Mouse (Mus musculus) MEL (cell line): ENCODE measurements around the gene Cpxm2. TPM values are rescaled to one million over a fixed set of nuclear protein-coding genes. Genes with fewer than 3 reads are reported as not detected.

Source experiments
- DNase-seq: peaks from one replicate; pipeline ENCODE4 v3.0.0; 2011; ENCODE audit warnings: low read depth, low spot score
- H3K27ac ChIP-seq: 2 replicates; pipeline ENCODE4 v1.5.1; 2012; ENCODE audit warnings: low read depth, mild to moderate bottlenecking, control low read depth, low read length, moderate library complexity; ENCODE audit not compliant: control insufficient read depth
- H3K27me3 ChIP-seq, 2 experiments: fragments of 150-350 bp in 1 of 2; sonication (generic) in 1 of 2; 2 replicates each; pipeline ENCODE4 v1.6.1; 2012; ENCODE audit warnings: low read length in 2 of 2, mild to moderate bottlenecking in 2 of 2, improper control_type of control experiment in 1 of 2, moderate library complexity in 1 of 2; ENCODE audit not compliant: insufficient read depth in 2 of 2, control insufficient read depth in 1 of 2
- H3K36me3 ChIP-seq, 2 experiments: 2 replicates each; pipeline ENCODE4 v1.6.1; 2012 to 2014; ENCODE audit warnings: low read length in 2 of 2, improper control_type of control experiment in 1 of 2, inconsistent platforms in 1 of 2, mild to moderate bottlenecking in 1 of 2; ENCODE audit not compliant: insufficient read depth in 2 of 2, control insufficient read depth in 1 of 2
- H3K4me1 ChIP-seq, 2 experiments: fragments of 150-350 bp in 1 of 2; sonication (generic) in 1 of 2; 2 replicates each; pipeline ENCODE4 v1.6.1; 2012; ENCODE audit warnings: low read length in 2 of 2, improper control_type of control experiment in 1 of 2, mild to moderate bottlenecking in 1 of 2; ENCODE audit not compliant: insufficient read depth in 2 of 2, control insufficient read depth in 1 of 2
- H3K4me3 ChIP-seq, 2 experiments: fragments of 150-350 bp in 1 of 2; sonication (generic) in 1 of 2; 2 replicates each; pipeline ENCODE4 v1.5.1; 2012; ENCODE audit warnings: low read depth in 2 of 2, low read length in 2 of 2, mild to moderate bottlenecking in 2 of 2, moderate library complexity in 2 of 2, control low read depth in 1 of 2, improper control_type of control experiment in 1 of 2; ENCODE audit not compliant: control insufficient read depth in 1 of 2, insufficient read depth in 1 of 2
- H3K79me2 ChIP-seq: 2 replicates; pipeline ENCODE4 v1.6.1; 2012; ENCODE audit warnings: mild to moderate bottlenecking, low read length, moderate library complexity; ENCODE audit not compliant: control insufficient read depth, poor library complexity, insufficient read depth
- H3K9ac ChIP-seq: 2 replicates; pipeline ENCODE4 v1.6.1; 2012; ENCODE audit warnings: low read depth, mild to moderate bottlenecking, control low read depth, low read length, moderate library complexity; ENCODE audit not compliant: control insufficient read depth, poor library complexity, severe bottlenecking
- H3K9me3 ChIP-seq: fragments of 150-350 bp; sonication (generic); replicated peaks from 2 replicates; pipeline ENCODE4 v1.6.1; 2012; ENCODE audit warnings: mild to moderate bottlenecking, low read length, improper control_type of control experiment, moderate library complexity; ENCODE audit not compliant: insufficient read depth
- BHLHE40 ChIP-seq: IDR thresholded peaks from 2 replicates; pipeline ENCODE4 v1.6.1; 2012; ENCODE audit warnings: low read depth, mild to moderate bottlenecking, inconsistent platforms, low read length, improper control_type of control experiment, borderline replicate concordance
- CTCF ChIP-seq, 3 experiments: IDR thresholded peaks in 2 of 3; conservative IDR thresholded peaks in 1 of 3; 2 replicates each; pipeline ENCODE4 v1.5.1; 2011 to 2012; ENCODE audit warnings: low read length in 3 of 3, low read depth in 2 of 3, mild to moderate bottlenecking in 2 of 3, improper control_type of control experiment in 1 of 3, inconsistent platforms in 1 of 3, mixed read lengths in 1 of 3, moderate library complexity in 1 of 3; ENCODE audit not compliant: control insufficient read depth in 1 of 3, insufficient read depth in 1 of 3, poor library complexity in 1 of 3, severe bottlenecking in 1 of 3
- ELF1 ChIP-seq: IDR thresholded peaks from 2 replicates; pipeline ENCODE4 v1.6.1; 2014; ENCODE audit warnings: low read depth, mild to moderate bottlenecking, inconsistent platforms, low read length, improper control_type of control experiment, moderate library complexity
- EP300 ChIP-seq, 2 experiments: IDR thresholded peaks; 2 replicates each; pipeline ENCODE4 v1.6.1; 2011; ENCODE audit warnings: improper control_type of control experiment in 2 of 2, low read length in 2 of 2, low read depth in 1 of 2, mild to moderate bottlenecking in 1 of 2
- HCFC1 ChIP-seq: IDR thresholded peaks from 2 replicates; pipeline ENCODE4 v1.6.1; 2012; ENCODE audit warnings: low read depth, mild to moderate bottlenecking, inconsistent platforms, low read length, improper control_type of control experiment, moderate library complexity
- JUND ChIP-seq: IDR thresholded peaks from 2 replicates; pipeline ENCODE4 v1.6.1; 2011; ENCODE audit warnings: low read depth, mild to moderate bottlenecking, improper control_type of control experiment, low read length
- MAZ ChIP-seq: IDR thresholded peaks from 2 replicates; pipeline ENCODE4 v1.6.1; 2012; ENCODE audit warnings: low read depth, mild to moderate bottlenecking, inconsistent platforms, low read length, improper control_type of control experiment
- MEF2A ChIP-seq: IDR thresholded peaks from 2 replicates; pipeline ENCODE4 v1.6.1; 2014; ENCODE audit warnings: low read depth, mild to moderate bottlenecking, inconsistent platforms, low read length, improper control_type of control experiment; ENCODE audit not compliant: poor library complexity, insufficient replicate concordance, severe bottlenecking; ENCODE audit errors: extremely low read depth
- MXI1 ChIP-seq: IDR thresholded peaks from 2 replicates; pipeline ENCODE4 v1.6.1; 2011; ENCODE audit warnings: mild to moderate bottlenecking, low read depth, low read length, improper control_type of control experiment
- MYC ChIP-seq: IDR thresholded peaks from 2 replicates; pipeline ENCODE4 v1.6.1; 2011; ENCODE audit warnings: low read depth, mild to moderate bottlenecking, low read length, improper control_type of control experiment, moderate library complexity
- NELFE ChIP-seq: IDR thresholded peaks from 2 replicates; pipeline ENCODE4 v1.6.1; 2011; ENCODE audit warnings: low read depth, low read length, improper control_type of control experiment
- POLR2A ChIP-seq, 2 experiments: IDR thresholded peaks; 2 replicates each; pipeline ENCODE4 v1.6.1; 2011 to 2012; ENCODE audit warnings: low read length in 2 of 2, mild to moderate bottlenecking in 2 of 2, control low read depth in 1 of 2, improper control_type of control experiment in 1 of 2, low read depth in 1 of 2, moderate library complexity in 1 of 2; ENCODE audit not compliant: control insufficient read depth in 1 of 2, insufficient read depth in 1 of 2, poor library complexity in 1 of 2
- SIN3A ChIP-seq: IDR thresholded peaks from 2 replicates; pipeline ENCODE4 v1.6.1; 2012; ENCODE audit warnings: low read length, improper control_type of control experiment, inconsistent platforms
- SMC3 ChIP-seq: IDR thresholded peaks from 2 replicates; pipeline ENCODE4 v1.6.1; 2011; ENCODE audit warnings: low read depth, low read length, improper control_type of control experiment
- TAL1 ChIP-seq: IDR thresholded peaks from 2 replicates; pipeline ENCODE4 v1.6.1; 2012; ENCODE audit warnings: mild to moderate bottlenecking, inconsistent platforms, low read length, moderate library complexity, mixed read lengths
- TBP ChIP-seq: IDR thresholded peaks from 2 replicates; pipeline ENCODE4 v1.8.0; 2011; ENCODE audit warnings: low read depth, low read length, improper control_type of control experiment
- USF1 ChIP-seq: IDR thresholded peaks from 2 replicates; pipeline ENCODE4 v1.6.1; 2014; ENCODE audit warnings: low read depth, mild to moderate bottlenecking, inconsistent platforms, low read length, improper control_type of control experiment, moderate library complexity
- USF2 ChIP-seq, 2 experiments: IDR thresholded peaks; 2 replicates each; pipeline ENCODE4 v1.6.1; 2011 to 2012; ENCODE audit warnings: improper control_type of control experiment in 2 of 2, low read length in 2 of 2, borderline replicate concordance in 1 of 2, inconsistent platforms in 1 of 2, low read depth in 1 of 2, mild to moderate bottlenecking in 1 of 2; ENCODE audit not compliant: insufficient read depth in 1 of 2
- ZC3H11A ChIP-seq: IDR thresholded peaks from 2 replicates; pipeline ENCODE4 v1.6.1; 2012; ENCODE audit warnings: low read depth, mild to moderate bottlenecking, inconsistent platforms, low read length, improper control_type of control experiment
- ZNF384 ChIP-seq: IDR thresholded peaks from 2 replicates; pipeline ENCODE4 v1.6.1; 2012; ENCODE audit warnings: low read depth, mild to moderate bottlenecking, inconsistent platforms, low read length, improper control_type of control experiment
- polyA plus RNA-seq, 2 experiments: library from polyadenylated mRNA; stranded (reverse) in 1 of 2; unstranded in 1 of 2; fragments of >175 nt in 1 of 2; fragments of >200 nt in 1 of 2; gene quantifications; 2 replicates each; pipeline versions ENCODE4 v1.2.1 to v1.2.4; 2012; ENCODE audit warnings: low replicate concordance in 2 of 2, low read depth in 1 of 2; ENCODE audit not compliant: insufficient read length in 2 of 2, insufficient read depth in 1 of 2, missing spikeins in 1 of 2
- total RNA-seq: library from RNA; depleted of rRNA; stranded (reverse); fragments of 300-350 nt; gene quantifications from 2 replicates; pipeline ENCODE4 v1.2.3, GENCODE M21; 2012

The Cpxm2 gene
- total and polyA plus RNA-seq, 3 experiments = not detected

- Histone ChIP-seq H3K9me3 (no peaks in the 10 kb centered on the region), H3K79me2 (no peaks in the 10 kb centered on the region)
Measured at GRCm38 (mm10) chr7:132067951-132068350, 86.6 kb downstream of the Cpxm2 start.

GRCm38 (mm10) chr7:132067511-132067910 is 87.0 kb downstream of the Cpxm2 start:
- no peaks in the 10 kb centered on the region for H3K9me3 ChIP-seq
- no peak for DNase-seq
- no peak overlapping the region for H3K4me3 ChIP-seq
- H3K79me2 ChIP-seq = no peaks in the 10 kb centered on the region
- no peak overlapping the region for H3K9ac ChIP-seq
- no peaks in the 10 kb centered on the region for H3K36me3 ChIP-seq
- H3K4me1 ChIP-seq = no peaks in the 10 kb centered on the region
- no peaks in the 10 kb centered on the region for H3K27me3 ChIP-seq
- no peak overlapping the region for H3K27ac ChIP-seq
- TF ChIP-seq EP300 (IDR thresholded peaks at IDR 0.05; ENCODE audit: low read depth in 1 of 2, low read length in 2 of 2) = no peak
- no peak for TF ChIP-seq USF1
- no peak for TF ChIP-seq ELF1
- TF ChIP-seq HCFC1 = no peak
- TF ChIP-seq MEF2A = no peak
- TF ChIP-seq CTCF (IDR thresholded peaks at IDR 0.05 in 2 of 3, conservative IDR thresholded peaks at IDR 0.05 in 1 of 3; ENCODE audit: control insufficient read depth in 1 of 3, insufficient read depth in 1 of 3, low read depth in 2 of 3, low read length in 3 of 3, poor library complexity in 1 of 3, severe bottlenecking in 1 of 3) = no peak
- TF ChIP-seq SIN3A = no peak
- no peak for TF ChIP-seq MXI1
- TF ChIP-seq TBP = no peak
- no peak for TF ChIP-seq SMC3
- no peak for TF ChIP-seq MAZ
- no peak for TF ChIP-seq USF2 (IDR thresholded peaks at IDR 0.05; ENCODE audit: borderline replicate concordance in 1 of 2, insufficient read depth in 1 of 2, low read depth in 1 of 2, low read length in 2 of 2)
- TF ChIP-seq JUND = no peak
- no peak for TF ChIP-seq NELFE
- TF ChIP-seq ZNF384 = no peak
- no peak for TF ChIP-seq POLR2A (IDR thresholded peaks at IDR 0.05; ENCODE audit: control insufficient read depth in 1 of 2, insufficient read depth in 1 of 2, low read depth in 1 of 2, low read length in 2 of 2, poor library complexity in 1 of 2)
- TF ChIP-seq, all 39 proteins: peak for 0

More at GRCm38 (mm10) chr7:132067951-132068350, 86.6 kb downstream of the Cpxm2 start:
- no peaks in the 10 kb centered on the region for H3K4me1 ChIP-seq
- no peak overlapping the region for H3K4me3 ChIP-seq
- H3K27me3 ChIP-seq = no peaks in the 10 kb centered on the region
- no peak overlapping the region for H3K27ac ChIP-seq
- H3K36me3 ChIP-seq = no peaks in the 10 kb centered on the region
- no peak for DNase-seq
- TF ChIP-seq SMC3 = no peak
- TF ChIP-seq NELFE = no peak
- TF ChIP-seq MYC = no peak
- TF ChIP-seq TAL1 = no peak
- TF ChIP-seq ZC3H11A = no peak
- TF ChIP-seq CTCF (IDR thresholded peaks at IDR 0.05 in 2 of 3, conservative IDR thresholded peaks at IDR 0.05 in 1 of 3; ENCODE audit: control insufficient read depth in 1 of 3, insufficient read depth in 1 of 3, low read depth in 2 of 3, low read length in 3 of 3, poor library complexity in 1 of 3, severe bottlenecking in 1 of 3) = no peak
- TF ChIP-seq BHLHE40 = no peak
- TF ChIP-seq ELF1 = no peak
- no peak overlapping the region for H3K9ac ChIP-seq
